Mouse (Mus musculus) stomach, embryonic 15.5 days (tissue): ENCODE measurements around the gene Bcl2. TPM values are rescaled to one million over a fixed set of nuclear protein-coding genes. Genes with fewer than 3 reads are reported as not detected.

Experiments
- ATAC-seq: fragments of 200-750 bp; cut with Nextera tagmentation; 2 replicates; pipeline ENCODE4 v1.8.0; 2017; ENCODE audit warnings: low read depth, moderate number of reproducible peaks, moderate TSS enrichment; ENCODE audit not compliant: insufficient read depth, low FRiP score
- H3K27ac ChIP-seq: fragments of 300-500 bp; sonication (generic); 2 replicates; pipeline ENCODE4 v1.5.1; 2015; ENCODE audit warnings: mild to moderate bottlenecking, inconsistent platforms
- H3K27me3 ChIP-seq: fragments of 300-500 bp; sonication (generic); replicated peaks from 2 replicates; pipeline ENCODE4 v1.6.1; 2015; ENCODE audit warnings: inconsistent platforms
- H3K36me3 ChIP-seq: fragments of 300-500 bp; sonication (generic); 2 replicates; pipeline ENCODE4 v1.6.1; 2015; ENCODE audit warnings: inconsistent platforms
- H3K4me1 ChIP-seq: fragments of 300-500 bp; sonication (generic); 2 replicates; pipeline ENCODE4 v1.6.1; 2015; ENCODE audit warnings: inconsistent platforms
- H3K4me2 ChIP-seq: fragments of 300-500 bp; sonication (generic); 2 replicates; pipeline ENCODE4 v1.6.1; 2015; ENCODE audit warnings: mild to moderate bottlenecking, inconsistent platforms
- H3K4me3 ChIP-seq: fragments of 300-500 bp; sonication (generic); replicated peaks from 2 replicates; pipeline ENCODE4 v1.5.1; 2015; ENCODE audit warnings: inconsistent platforms
- H3K9ac ChIP-seq: fragments of 300-500 bp; sonication (generic); 2 replicates; pipeline ENCODE4 v1.6.1; 2015; ENCODE audit warnings: inconsistent platforms
- H3K9me3 ChIP-seq: fragments of 300-500 bp; sonication (generic); 2 replicates; pipeline ENCODE4 v1.6.1; 2016; ENCODE audit warnings: inconsistent platforms
- WGBS: fragments of 180-500 bp; shearing (Covaris S2); methylation state at CpG from one replicate; pipeline ENCODE4 v1.1.7; 2015; 5-methylcytosine and 5-hydroxymethylcytosine counted together
- polyA plus RNA-seq: library from polyadenylated mRNA; unstranded; fragments of >200 nt; fragmentation: Nextera tagmentation; extraction: Ambion mirVana; gene quantifications from 2 replicates; pipeline ENCODE4 v1.2.1, GENCODE M21; 2015

The Bcl2 gene
- polyA plus RNA-seq, 1 experiment from 2014 or later: 17.0 TPM

DNA sequence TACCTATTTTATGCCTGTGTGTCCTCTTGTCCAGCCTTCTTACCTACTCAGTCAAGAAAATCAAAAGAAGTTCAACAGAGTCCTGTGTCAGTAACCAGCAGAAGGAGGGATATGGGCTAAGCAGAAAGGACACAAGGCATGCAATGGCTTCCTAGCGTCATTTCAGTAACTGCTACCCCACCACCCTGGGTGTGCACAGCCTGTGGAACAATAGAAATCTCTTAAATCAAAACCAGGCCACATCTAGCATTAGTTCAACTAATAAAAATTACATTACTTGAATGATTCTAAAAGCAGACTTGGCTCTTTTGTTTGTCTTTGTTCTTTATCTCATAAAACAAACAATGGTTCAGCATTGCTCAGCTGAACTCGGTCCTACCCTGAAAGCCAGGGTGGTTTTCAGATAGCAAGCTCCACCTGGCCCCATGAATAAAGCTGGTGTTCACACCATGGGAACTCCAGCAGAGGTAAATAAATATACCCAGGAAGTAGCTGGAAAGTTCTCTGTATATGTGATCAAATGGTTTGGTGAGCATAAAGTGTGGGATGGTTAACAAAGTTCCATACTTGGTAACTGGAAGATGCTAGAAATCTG lies 122.8 kb downstream of the Bcl2 start:
- ATAC-seq: peak; percentile 88
- Histone ChIP-seq H3K4me1 (peaks cover 8% of the 10 kb centered on the region), H3K4me3 (no peak overlapping the region), H3K4me2 (no peak overlapping the region), H3K9ac (no peak overlapping the region), H3K27me3 (no peaks in the 10 kb centered on the region), H3K27ac (peak overlapping the region; percentile 72; the same call in 1 of the 2 replicates), H3K36me3 (no peaks in the 10 kb centered on the region), H3K9me3 (no peaks in the 10 kb centered on the region)
- 43% methylated on average over 2 of the region's 2 CpGs for WGBS

DNA sequence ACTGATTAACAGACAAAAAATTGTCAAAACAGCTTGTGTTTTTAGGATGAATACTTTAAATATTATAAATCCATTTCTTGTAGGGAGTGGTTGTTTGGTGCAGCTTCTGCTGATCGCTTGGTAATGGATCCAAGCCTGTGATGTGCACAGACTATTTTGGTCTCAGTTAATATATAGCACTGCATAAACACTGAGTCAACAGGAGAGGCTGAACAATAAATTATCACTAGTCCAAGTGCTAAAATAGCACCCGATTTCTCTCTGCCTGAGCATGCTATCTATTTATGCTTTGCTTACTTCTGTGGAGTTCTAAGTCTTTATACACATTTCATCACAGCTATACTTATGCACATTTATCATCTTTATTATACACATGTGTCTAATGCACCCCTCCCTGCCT lies 124.9 kb downstream of the Bcl2 start:
- no peak for ATAC-seq
- no peak overlapping the region for H3K4me3 ChIP-seq
- peaks cover 8% of the 10 kb centered on the region for H3K4me1 ChIP-seq
- 44% methylated on average over 2 of the region's 2 CpGs for WGBS
- H3K9me3 ChIP-seq: no peaks in the 10 kb centered on the region
- no peak overlapping the region for H3K9ac ChIP-seq
- H3K27ac ChIP-seq: peak overlapping the region; percentile 48; the same call in 1 of the 2 replicates
- H3K27me3 ChIP-seq: no peaks in the 10 kb centered on the region
- no peak overlapping the region for H3K4me2 ChIP-seq
- no peaks in the 10 kb centered on the region for H3K36me3 ChIP-seq

DNA sequence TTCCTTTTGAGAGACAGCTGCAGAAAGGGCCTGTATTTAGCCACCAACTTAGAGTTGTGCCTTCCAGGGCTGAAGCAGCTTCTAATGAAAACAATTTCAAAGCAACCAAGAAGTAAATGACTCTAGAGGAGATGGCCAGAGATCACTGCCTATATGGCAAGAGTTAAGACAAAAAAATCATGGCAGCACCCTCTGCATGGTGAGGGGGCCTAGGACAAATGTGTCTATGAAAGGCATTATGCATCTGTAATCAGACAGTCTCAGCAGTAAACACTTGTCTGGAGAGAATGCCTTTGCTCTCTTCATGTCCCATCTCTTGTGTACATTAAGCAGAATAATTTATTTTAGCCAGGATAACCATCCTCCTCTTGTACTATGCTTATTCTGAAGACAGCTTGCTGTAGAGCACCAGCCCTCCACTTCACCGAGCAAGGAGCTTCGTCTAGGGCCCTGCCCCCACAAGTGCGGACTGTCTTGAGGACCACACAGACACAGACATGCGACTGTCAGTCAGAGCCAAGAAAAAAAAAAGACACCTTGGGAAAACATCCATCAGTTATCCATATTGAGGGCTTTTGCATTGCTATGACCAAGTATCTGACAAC lies 126.1 kb downstream of the Bcl2 start:
- no peak overlapping the region for H3K4me2 ChIP-seq
- H3K4me3 ChIP-seq: no peak overlapping the region
- no peak for ATAC-seq
- no peak overlapping the region for H3K9ac ChIP-seq
- no peaks in the 10 kb centered on the region for H3K27me3 ChIP-seq
- H3K36me3 ChIP-seq: no peaks in the 10 kb centered on the region
- H3K9me3 ChIP-seq: no peaks in the 10 kb centered on the region
- WGBS: 66% methylated on average over 4 of the region's 4 CpGs
- 0 out of 2 replicates have a peak overlapping the region, but pooled peaks have one; percentile 16 for H3K27ac ChIP-seq
- peaks cover 14% of the 10 kb centered on the region for H3K4me1 ChIP-seq

DNA sequence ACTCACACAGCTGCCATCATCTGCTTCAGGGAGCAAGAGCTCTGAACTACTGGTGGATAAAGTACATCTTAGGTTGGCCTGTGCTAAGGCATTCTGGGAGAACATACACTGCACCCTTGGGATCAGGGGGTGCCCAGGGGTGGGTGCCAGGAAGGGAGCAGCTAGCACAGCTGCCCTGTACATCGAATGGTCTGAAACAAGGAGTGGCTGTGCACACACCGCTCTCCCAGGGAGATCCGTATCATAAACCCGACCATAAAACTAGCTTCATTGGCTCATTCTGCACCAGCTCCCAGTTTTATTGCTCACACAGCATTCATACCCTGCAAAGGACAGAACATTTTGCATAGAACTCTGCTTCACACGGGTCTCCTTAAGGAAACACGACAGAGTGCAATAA lies 127.3 kb downstream of the Bcl2 start:
- no peaks in the 10 kb centered on the region for H3K9me3 ChIP-seq
- WGBS: 68% methylated on average over 6 of the region's 6 CpGs
- no peak overlapping the region for H3K9ac ChIP-seq
- H3K27me3 ChIP-seq: no peaks in the 10 kb centered on the region
- no peak overlapping the region for H3K4me2 ChIP-seq
- H3K27ac ChIP-seq: no peak overlapping the region
- no peak overlapping the region for H3K4me3 ChIP-seq
- ATAC-seq: peak; percentile 51
- H3K4me1 ChIP-seq: peaks cover 14% of the 10 kb centered on the region
- no peaks in the 10 kb centered on the region for H3K36me3 ChIP-seq

DNA sequence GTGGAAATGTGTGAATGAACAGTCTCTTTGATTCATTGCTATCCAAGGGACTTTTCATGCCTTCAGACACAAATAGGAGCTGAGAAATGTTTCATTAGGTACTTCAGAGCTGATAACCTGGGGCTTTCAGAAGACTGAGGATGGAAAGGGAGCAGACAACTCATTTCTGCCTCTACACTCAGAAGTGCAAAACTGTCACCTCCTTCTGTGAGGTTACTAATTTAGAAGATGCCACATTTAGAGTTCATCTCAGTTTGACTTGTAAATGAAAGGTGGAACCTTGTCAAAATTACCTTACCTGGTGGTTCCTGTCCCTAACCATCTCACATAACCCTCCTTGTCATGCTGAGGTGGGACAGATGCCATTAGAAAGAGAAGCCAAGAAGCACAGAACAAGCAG lies 128.7 kb downstream of the Bcl2 start:
- Histone ChIP-seq H3K27ac (no peak overlapping the region), H3K27me3 (no peaks in the 10 kb centered on the region), H3K36me3 (no peaks in the 10 kb centered on the region), H3K9me3 (no peaks in the 10 kb centered on the region), H3K4me1 (peaks cover 14% of the 10 kb centered on the region), H3K4me2 (no peak overlapping the region), H3K4me3 (no peak overlapping the region), H3K9ac (no peak overlapping the region)
- ATAC-seq: no peak

DNA sequence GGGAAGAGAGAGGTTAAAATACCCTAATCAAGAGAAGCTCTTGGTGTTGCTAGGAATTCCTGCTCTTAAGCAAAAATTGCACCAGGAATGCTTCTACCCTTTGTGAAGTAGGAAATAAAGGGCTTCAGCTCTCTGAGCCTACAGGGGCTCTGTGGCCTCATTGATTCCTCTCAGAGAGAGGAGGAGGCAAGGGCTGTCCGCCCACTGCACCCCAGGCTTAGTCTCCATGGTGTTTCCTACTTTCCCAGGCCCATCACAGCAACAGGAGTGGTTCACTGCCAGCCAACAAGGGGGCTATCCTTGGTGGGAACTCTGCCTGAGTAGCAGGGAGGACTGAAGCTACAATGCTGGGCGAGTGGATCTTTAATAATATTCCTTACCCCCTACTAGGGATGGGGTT lies 129.2 kb downstream of the Bcl2 start:
- Histone ChIP-seq H3K4me2 (no peak overlapping the region), H3K36me3 (no peaks in the 10 kb centered on the region), H3K27me3 (no peaks in the 10 kb centered on the region), H3K4me3 (no peak overlapping the region), H3K9ac (no peak overlapping the region), H3K27ac (no peak overlapping the region), H3K9me3 (no peaks in the 10 kb centered on the region), H3K4me1 (peaks cover 14% of the 10 kb centered on the region)
- ATAC-seq: no peak
- WGBS: 90% methylated on average over 2 of the region's 2 CpGs

DNA sequence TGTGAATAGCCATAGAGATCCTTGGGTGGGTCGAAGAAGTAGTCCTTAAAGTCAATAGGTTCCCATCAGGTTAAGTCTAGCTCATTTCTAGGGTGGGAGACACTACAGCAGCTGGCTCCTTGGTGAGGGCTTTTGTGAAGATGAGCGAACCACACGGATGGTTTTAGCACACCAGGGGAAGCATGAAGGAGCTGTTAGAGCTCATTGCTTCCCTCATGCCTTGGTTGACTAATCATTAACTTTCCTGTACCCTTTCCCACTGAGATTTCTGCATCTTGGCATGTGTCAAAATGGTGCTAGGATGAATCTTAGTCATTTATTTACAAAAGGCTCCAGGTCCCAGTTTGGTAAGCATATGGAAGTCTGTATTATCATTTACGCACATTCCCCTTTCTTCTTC lies 129.8 kb downstream of the Bcl2 start:
- Histone ChIP-seq H3K27me3 (no peaks in the 10 kb centered on the region), H3K9me3 (no peaks in the 10 kb centered on the region), H3K4me2 (no peak overlapping the region), H3K4me1 (peaks cover 14% of the 10 kb centered on the region), H3K27ac (0 out of 2 replicates have a peak overlapping the region, but pooled peaks have one; percentile 16), H3K4me3 (no peak overlapping the region), H3K9ac (no peak overlapping the region), H3K36me3 (no peaks in the 10 kb centered on the region)
- ATAC-seq: no peak
- 89% methylated on average over 4 of the region's 4 CpGs for WGBS

DNA sequence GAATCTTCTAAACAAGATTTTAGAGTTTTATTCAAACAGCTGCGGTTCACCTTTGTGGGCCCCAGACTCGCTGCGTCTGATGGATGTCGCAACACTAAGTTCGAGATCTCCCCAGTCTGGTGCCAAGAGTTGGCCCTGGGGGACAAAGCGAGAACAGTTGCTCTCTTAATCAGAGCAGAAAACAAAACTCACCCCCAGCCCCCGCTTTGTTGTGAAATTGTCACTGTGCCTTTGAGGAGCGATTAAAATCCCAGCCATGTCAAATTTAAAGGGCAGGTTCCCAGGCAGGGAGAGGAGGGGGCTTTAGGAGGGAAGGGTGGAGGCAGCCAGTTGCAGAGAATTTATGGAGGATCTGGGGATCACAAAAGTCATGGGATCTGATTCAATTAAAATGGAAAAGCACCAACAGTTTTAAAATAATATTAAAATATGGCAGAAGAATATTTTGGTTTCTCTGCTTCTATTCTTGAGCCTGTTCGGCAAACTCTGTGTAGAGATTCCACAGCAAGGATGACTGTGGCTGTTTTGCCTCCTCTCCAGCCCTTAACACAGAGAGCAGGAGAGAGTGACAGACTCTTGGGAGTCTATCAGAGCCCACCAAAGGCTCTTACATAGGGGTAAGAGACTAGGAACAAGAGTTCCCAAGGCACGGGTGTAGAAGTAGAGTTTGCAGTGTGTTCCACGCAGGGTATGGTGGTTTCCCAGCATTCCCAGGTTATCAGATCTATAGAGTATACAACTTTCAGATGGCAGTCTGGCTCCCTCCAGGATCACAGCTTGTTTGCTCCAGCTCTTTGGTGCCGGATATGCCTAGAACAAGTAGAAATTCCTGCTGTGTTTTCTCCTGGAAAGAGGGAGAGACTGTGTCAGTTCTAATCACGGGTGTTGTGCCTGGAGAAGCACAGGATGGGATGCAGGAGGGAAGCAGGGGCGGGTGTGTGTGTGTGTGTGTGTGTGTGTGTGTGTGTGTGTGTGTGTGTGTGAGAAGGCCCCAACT lies 130.5 kb downstream of the Bcl2 start:
- Histone ChIP-seq H3K4me2 (no peak overlapping the region), H3K27ac (0 out of 2 replicates have a peak overlapping the region, but pooled peaks have one; percentile 16), H3K4me1 (peaks cover 11% of the 10 kb centered on the region), H3K4me3 (no peak overlapping the region), H3K36me3 (no peaks in the 10 kb centered on the region), H3K27me3 (no peaks in the 10 kb centered on the region), H3K9ac (no peak overlapping the region), H3K9me3 (no peaks in the 10 kb centered on the region)
- WGBS: 59% methylated on average over 14 of the region's 14 CpGs
- ATAC-seq: no peak

DNA sequence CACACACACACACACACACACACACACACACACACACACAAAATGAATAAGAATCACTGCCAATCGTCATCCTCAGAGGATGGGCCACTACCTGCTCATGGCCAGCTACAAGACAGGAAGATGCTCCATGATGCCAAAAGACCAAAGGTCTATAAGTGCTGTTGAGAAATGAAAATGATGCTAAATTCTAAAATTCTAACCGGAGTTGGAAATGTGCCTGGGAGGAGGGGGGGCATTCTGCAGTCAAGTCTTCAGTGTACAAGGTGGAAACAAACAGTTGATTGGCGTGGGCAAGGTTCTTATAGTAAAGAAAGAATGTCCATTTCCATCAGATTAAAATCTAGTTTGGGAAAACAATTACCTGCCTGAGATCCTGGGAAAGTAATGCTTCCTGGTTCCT lies 131.3 kb downstream of the Bcl2 start:
- no peak overlapping the region for H3K4me2 ChIP-seq
- 84% methylated on average over 3 of the region's 3 CpGs for WGBS
- H3K4me1 ChIP-seq: peaks cover 11% of the 10 kb centered on the region
- H3K36me3 ChIP-seq: no peaks in the 10 kb centered on the region
- no peaks in the 10 kb centered on the region for H3K9me3 ChIP-seq
- no peak overlapping the region for H3K27ac ChIP-seq
- H3K9ac ChIP-seq: no peak overlapping the region
- H3K4me3 ChIP-seq: no peak overlapping the region
- no peak for ATAC-seq
- no peaks in the 10 kb centered on the region for H3K27me3 ChIP-seq

DNA sequence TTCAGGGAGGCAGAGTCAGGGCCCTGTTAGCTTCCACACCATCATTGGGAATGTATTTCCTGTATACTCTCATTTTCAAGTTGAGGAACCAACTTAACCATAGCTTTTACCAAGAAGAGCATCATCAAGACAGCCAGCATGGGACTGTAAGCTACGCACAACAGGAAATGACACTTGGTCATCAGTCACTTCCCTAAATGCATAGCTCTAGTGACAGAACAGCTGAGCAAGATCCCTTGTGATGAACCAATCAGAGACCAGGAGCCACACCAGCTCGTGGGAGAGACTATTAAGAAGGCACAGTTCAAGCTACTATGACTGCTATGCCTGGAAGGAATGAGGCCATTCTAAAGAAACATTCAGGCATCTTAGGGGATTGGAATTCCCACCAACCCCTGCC lies 132.3 kb downstream of the Bcl2 start:
- no peaks in the 10 kb centered on the region for H3K36me3 ChIP-seq
- WGBS: 51% methylated on average over 2 of the region's 2 CpGs
- no peaks in the 10 kb centered on the region for H3K27me3 ChIP-seq
- peaks cover 6% of the 10 kb centered on the region; the same call in 1 of the 2 replicates for H3K4me1 ChIP-seq
- no peaks in the 10 kb centered on the region for H3K9me3 ChIP-seq
- no peak overlapping the region for H3K4me2 ChIP-seq
- H3K27ac ChIP-seq: no peak overlapping the region
- no peak overlapping the region for H3K9ac ChIP-seq
- H3K4me3 ChIP-seq: no peak overlapping the region
- ATAC-seq: no peak

DNA sequence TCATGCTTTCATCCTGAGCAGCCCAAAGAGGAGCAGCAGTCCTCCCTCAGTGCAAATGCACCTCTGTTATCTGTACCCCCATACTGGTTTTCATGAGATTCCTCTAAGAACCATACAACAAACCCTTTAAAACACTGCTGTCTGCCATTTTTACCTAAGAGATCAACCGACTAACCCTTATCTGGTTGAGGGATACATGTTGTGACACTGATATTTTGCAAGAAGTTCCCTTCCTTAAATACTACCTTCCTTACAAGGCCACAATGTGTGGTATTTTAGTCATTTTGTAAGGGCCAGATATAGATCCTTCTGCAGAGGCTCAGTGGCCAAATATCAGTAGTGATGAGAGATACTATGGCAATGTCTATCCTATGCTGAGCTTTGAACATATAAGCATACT lies 134.3 kb downstream of the Bcl2 start:
- no peaks in the 10 kb centered on the region for H3K27me3 ChIP-seq
- no peak overlapping the region for H3K4me3 ChIP-seq
- H3K9ac ChIP-seq: no peak overlapping the region
- no peaks in the 10 kb centered on the region for H3K36me3 ChIP-seq
- peaks cover 6% of the 10 kb centered on the region; the same call in 1 of the 2 replicates for H3K4me1 ChIP-seq
- no peak overlapping the region for H3K27ac ChIP-seq
- WGBS: 84% methylated on average over 1 of the region's 1 CpGs
- ATAC-seq: no peak
- no peaks in the 10 kb centered on the region for H3K9me3 ChIP-seq
- H3K4me2 ChIP-seq: no peak overlapping the region

DNA sequence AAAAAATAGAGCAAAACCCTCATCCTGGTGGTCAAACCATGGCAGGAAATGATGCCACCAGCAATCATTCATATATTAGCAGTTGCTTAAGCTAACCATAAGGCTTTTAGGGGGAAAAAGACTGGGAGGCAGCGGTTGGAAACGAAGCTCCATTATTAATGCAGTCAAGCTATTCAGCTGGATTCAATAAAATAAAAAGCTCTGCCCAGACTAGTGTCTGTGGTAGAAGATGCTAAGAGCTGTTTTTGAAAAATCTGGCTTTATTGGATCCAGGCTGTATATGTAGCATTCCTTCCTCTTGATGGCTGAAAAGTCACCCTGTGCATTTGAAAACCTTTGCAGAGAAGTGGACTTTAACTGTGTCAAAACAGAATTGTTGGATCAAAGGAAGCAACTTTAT lies 141.6 kb downstream of the Bcl2 start:
- WGBS: 76% methylated on average over 2 of the region's 2 CpGs
- H3K36me3 ChIP-seq: no peaks in the 10 kb centered on the region
- H3K4me2 ChIP-seq: no peak overlapping the region
- no peaks in the 10 kb centered on the region for H3K4me1 ChIP-seq
- H3K4me3 ChIP-seq: no peak overlapping the region
- ATAC-seq: no peak
- H3K9ac ChIP-seq: no peak overlapping the region
- no peaks in the 10 kb centered on the region for H3K27me3 ChIP-seq
- no peak overlapping the region for H3K27ac ChIP-seq
- H3K9me3 ChIP-seq: no peaks in the 10 kb centered on the region
